Mouse (Mus musculus) pancreas, adult 10 weeks (tissue): Measurements from ENCODE around the gene Pik3cb. TPM values are rescaled to one million over a fixed set of nuclear protein-coding genes. Genes with fewer than 3 reads are reported as not detected.

ENCODE experiments used
- polyA plus RNA-seq: library from polyadenylated mRNA; stranded (reverse); fragments of 350-450 nt; fragmentation: Illumina TruSeq; extraction: RNeasy Lipid Tissue Mini Kit (QIAGEN cat#74804); gene quantifications from one replicate; pipeline ENCODE4 v1.2.3, GENCODE M21; 2015; ENCODE audit warnings: low read depth, low replicate concordance; ENCODE audit not compliant: insufficient read depth

The Pik3cb gene
- polyA plus RNA-seq: 2.2 TPM

GRCm38 (mm10) chr9:99140063-99140882, at the start of gene Pik3cb:
TSS of gene Pik3cb (minus strand) at chr9:99140621.

GRCm38 (mm10) chr9:99035575-99035974, 104.8 kb downstream of the Pik3cb start, which contains the start of gene Gm1123:
TSS of gene Gm1123 (minus strand) at chr9:99035715.

Other genes starting within 250 kb of the Pik3cb start
- not detected for gene 7420426K07Rik, start 237.5 kb downstream of the Pik3cb start, polyA plus RNA-seq
- not detected for gene Foxl2, start 185.3 kb downstream of the Pik3cb start, polyA plus RNA-seq
- gene Faim, start 154.2 kb downstream of the Pik3cb start, polyA plus RNA-seq: 4.8 TPM
- not detected for gene Gm1123, start 104.9 kb downstream of the Pik3cb start, polyA plus RNA-seq
- gene Faiml, start 96.6 kb upstream of the Pik3cb start, polyA plus RNA-seq: not detected
- gene Cep70, start 102.7 kb upstream of the Pik3cb start, polyA plus RNA-seq: 5.8 TPM
- 1.0 TPM for gene Esyt3, start 217.9 kb upstream of the Pik3cb start, polyA plus RNA-seq